Mouse (Mus musculus) common myeloid progenitor, adult 5-6 weeks (primary cell): ENCODE data around the gene Fezf2. TPM values are rescaled to one million over a fixed set of nuclear protein-coding genes. Genes with fewer than 3 reads are reported as not detected.

ENCODE experiments used
- ATAC-seq: replicated peaks from 2 replicates; pipeline ENCODE4 v1.8.0; 2016; ENCODE audit warnings: low read depth, mild to moderate bottlenecking, moderate TSS enrichment, inconsistent platforms; ENCODE audit not compliant: poor library complexity, severe bottlenecking
- total RNA-seq: library from RNA; stranded (forward); fragments of 200-1000, 187-1606 nt; gene quantifications from 2 replicates; pipeline ENCODE4 v1.2.3, GENCODE M21; 2017

Fezf2 gene
- total RNA-seq, 1 experiment from 2014 or later, result not detected

- ATAC-seq, result no peak
Observed at GRCm38 (mm10) chr14:12344061-12344745, 3.8 kb downstream of the Fezf2 start.

GRCm38 (mm10) chr14:12343451-12343941 lies 4.5 kb downstream of the Fezf2 start:
- no peak for ATAC-seq

- no peak for ATAC-seq
Observed at GRCm38 (mm10) chr14:12342458-12343131, 5.4 kb downstream of the Fezf2 start.

- ATAC-seq, result no peak
Observed at GRCm38 (mm10) chr14:12341789-12342457, 6.1 kb downstream of the Fezf2 start.

GRCm38 (mm10) chr14:12341075-12341788 lies 6.8 kb downstream of the Fezf2 start:
- ATAC-seq, result peak; percentile 44; the same call in 1 of the 2 replicates

- ATAC-seq, result no peak
Observed at GRCm38 (mm10) chr14:12340238-12341074, 7.5 kb downstream of the Fezf2 start.

GRCm38 (mm10) chr14:12338811-12339565 lies 9.0 kb downstream of the Fezf2 start:
- ATAC-seq, result no peak

- no peak for ATAC-seq
Observed at GRCm38 (mm10) chr14:12337998-12338809, 9.8 kb downstream of the Fezf2 start.

GRCm38 (mm10) chr14:12337421-12337997 lies 10.5 kb downstream of the Fezf2 start:
- no peak for ATAC-seq

- ATAC-seq, result no peak
Observed at GRCm38 (mm10) chr14:12334925-12335324, 13.1 kb downstream of the Fezf2 start.

GRCm38 (mm10) chr14:12333622-12334021 lies 14.4 kb downstream of the Fezf2 start:
- no peak for ATAC-seq

GRCm38 (mm10) chr14:12303106-12303505 lies 44.9 kb downstream of the Fezf2 start:
- ATAC-seq, result no peak

- no peak for ATAC-seq
Observed at GRCm38 (mm10) chr14:12300677-12301076, 47.3 kb downstream of the Fezf2 start.

GRCm38 (mm10) chr14:12300275-12300674 lies 47.7 kb downstream of the Fezf2 start:
- no peak for ATAC-seq

GRCm38 (mm10) chr14:12299654-12300053 lies 48.3 kb downstream of the Fezf2 start:
- ATAC-seq, result no peak

GRCm38 (mm10) chr14:12299171-12299570 lies 48.8 kb downstream of the Fezf2 start:
- ATAC-seq, result no peak

GRCm38 (mm10) chr14:12296391-12296790 lies 51.6 kb downstream of the Fezf2 start:
- no peak for ATAC-seq
